Mouse (Mus musculus) duodenum, adult 2 months (tissue): ENCODE measurements around the gene Hsph1. TPM values are rescaled to one million over a fixed set of nuclear protein-coding genes. Genes with fewer than 3 reads are reported as not detected.

ENCODE experiments used
- polyA plus RNA-seq: library from polyadenylated mRNA; depleted of rRNA; stranded (reverse); fragments of >200 nt; gene quantifications from 2 replicates; pipeline ENCODE4 v1.2.3, GENCODE M21; 2012; ENCODE audit warnings: low replicate concordance; rRNA removed

Hsph1 gene
- polyA plus RNA-seq, result 1.1 and 4.8 TPM in 2 replicates

DNA sequence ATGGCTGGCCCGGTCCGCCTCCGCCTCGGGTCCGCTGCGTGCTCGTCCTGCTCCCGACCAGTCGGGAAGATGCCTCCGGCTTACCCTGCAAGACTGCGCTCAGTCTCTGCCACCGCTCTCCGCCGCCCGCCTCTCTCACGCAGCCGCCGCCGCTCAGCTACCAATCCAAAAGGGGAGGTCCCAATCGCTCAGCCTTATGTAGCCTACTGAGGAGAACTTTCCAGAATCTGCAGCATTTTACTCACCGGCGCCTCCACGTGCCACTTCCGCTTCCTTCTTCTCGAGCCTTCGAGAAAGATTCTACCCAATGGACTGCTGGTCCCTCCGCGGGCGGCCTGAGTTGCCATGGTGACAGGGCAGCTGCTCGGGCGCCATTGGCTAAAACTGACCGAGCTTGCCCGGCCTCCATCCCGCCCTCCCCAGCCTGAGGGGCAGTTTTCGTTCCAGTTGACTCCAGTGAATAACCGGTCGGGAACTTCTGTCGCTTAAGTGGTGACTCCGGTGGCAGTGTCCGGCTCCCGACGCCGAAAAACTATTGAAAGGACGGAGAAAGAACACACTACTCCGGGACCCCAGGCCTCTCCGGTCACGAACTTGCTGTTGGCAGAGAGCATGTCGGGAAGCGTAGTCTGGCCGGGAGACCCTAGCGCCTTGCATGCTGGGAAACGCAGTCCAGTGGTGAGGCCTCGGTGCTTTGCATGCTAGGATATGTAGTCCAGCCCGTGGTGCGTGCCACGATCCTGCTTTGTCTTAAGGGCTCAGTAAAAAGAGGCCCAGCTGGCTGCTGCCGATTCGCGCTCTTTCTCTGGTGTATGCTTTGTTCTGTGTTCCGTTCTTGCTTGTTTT lies at the start of gene Hsph1:
Gene Hsph1, minus strand, starts transcription at position 302 of the 846 bp plus-strand sequence.

DNA sequence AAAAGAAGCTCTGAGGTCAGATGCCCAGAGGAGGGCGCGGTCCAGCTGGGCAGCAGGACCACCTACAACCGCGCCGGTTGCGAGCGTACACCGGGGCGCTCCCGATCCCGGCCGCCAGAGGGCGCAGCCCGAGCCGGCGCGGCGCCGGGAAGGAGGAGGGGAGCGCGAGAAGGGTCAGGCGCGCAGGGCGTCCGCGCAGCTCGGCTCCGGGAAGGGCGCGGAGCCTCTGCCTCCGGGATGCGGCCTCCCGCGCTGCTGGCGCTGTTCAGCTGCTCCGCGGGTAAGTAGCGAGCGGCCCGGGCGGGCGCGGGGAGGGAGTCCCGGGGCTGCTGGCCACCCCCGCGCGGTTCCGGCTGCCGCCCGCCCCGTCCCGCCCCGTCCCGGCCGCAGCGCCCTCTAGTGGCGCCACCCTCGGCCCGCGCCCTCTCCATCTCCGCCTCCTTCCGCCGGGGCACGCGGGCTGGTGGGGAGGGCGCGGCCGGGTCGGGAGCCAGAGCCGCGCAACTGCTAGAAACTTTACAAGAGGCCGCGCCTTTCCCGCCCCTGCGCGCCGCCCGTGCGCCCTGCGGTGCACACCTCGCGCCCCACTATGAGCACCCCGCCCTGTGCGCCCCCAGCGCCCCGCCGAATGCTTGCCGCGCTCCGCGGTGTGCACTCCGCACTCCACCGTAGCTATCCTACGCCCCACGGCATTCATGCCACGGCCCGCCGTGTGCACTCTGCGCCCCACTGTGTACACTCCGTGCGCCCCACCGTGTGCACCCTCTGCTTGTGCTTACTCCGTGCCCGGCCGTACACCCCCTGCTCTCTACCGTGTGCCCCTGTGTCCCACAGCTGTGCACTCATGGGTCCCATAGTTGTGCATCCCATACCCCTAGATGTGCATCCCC lies 42.2 kb upstream of the Hsph1 start, which contains the start of gene B3glct:
Gene B3glct, plus strand, starts transcription at position 131 of the 890 bp plus-strand sequence.

Other genes with a start within 250 kb of the Hsph1 start
- 0.62 and 1.7 TPM in 2 replicates for gene Medag, start 224.6 kb downstream of the Hsph1 start, polyA plus RNA-seq
- not detected in 2 replicates for gene Tex26, start 196.7 kb downstream of the Hsph1 start, polyA plus RNA-seq
- not detected in 2 replicates for gene Wdr95, start 107.7 kb downstream of the Hsph1 start, polyA plus RNA-seq
- gene B3glct, start 41.9 kb upstream of the Hsph1 start, polyA plus RNA-seq, result 4.9 and 6.6 TPM in 2 replicates